In the genomic region with DNA sequence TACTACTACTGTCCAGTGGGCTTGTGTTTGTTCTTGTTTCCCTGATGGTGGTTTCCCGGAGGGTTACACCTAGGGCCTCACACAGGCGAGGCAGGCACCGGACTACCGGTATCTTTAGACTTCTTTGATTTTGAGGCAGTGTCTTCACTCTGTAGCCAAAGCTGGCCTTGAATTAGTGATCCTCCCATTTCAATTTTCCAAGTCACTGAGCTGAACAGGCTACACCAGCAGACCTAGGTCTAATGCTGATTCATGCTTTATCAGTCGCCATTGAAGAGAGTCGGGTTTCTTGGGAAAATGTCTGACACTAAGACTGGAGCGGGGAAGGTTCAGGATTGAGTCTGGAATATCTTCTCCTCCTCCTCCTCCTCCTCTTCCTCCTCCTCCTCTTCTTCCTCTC, we compare ENCODE assay signal across 33 mouse cellular contexts.
"Had no signal": no experiment of that assay in that cellular context is flagged by ENCODE, and none has a peak within 500 bp of the region (broad histone marks: within the 10 kb centered on the region; RNA-seq: fewer than 3 reads in every experiment).

No protein-coding gene starts in this region.

- H3K27me3 ChIP-seq: heart, embryonic 12.5 days; heart, embryonic 13.5 days; heart, embryonic 15.5 days; hindbrain, embryonic 12.5 days; hindbrain, embryonic 13.5 days; hindbrain, embryonic 15.5 days; intestine, embryonic 15.5 days had no signal

- H3K9ac ChIP-seq: heart, embryonic 12.5 days; heart, embryonic 13.5 days; heart, embryonic 15.5 days; hindbrain, embryonic 12.5 days; hindbrain, embryonic 13.5 days; hindbrain, embryonic 14.5 days; hindbrain, embryonic 15.5 days; intestine, embryonic 15.5 days had no signal

- H3K36me3 ChIP-seq: heart, embryonic 10.5 days; heart, embryonic 12.5 days; heart, embryonic 13.5 days; heart, embryonic 15.5 days; hindbrain, embryonic 10.5 days; hindbrain, embryonic 12.5 days; hindbrain, embryonic 13.5 days; hindbrain, embryonic 15.5 days; intestine, embryonic 15.5 days had no signal

- H3K4me3 ChIP-seq: heart, adult 2 months; heart, embryonic 10.5 days; heart, embryonic 12.5 days; heart, embryonic 13.5 days; heart, embryonic 15.5 days; hindbrain, embryonic 10.5 days; hindbrain, embryonic 12.5 days; hindbrain, embryonic 13.5 days; hindbrain, embryonic 15.5 days; intestine, embryonic 15.5 days; layer of hippocampus, adult 2 months; left cerebral cortex, adult 2 months had no signal

- ATAC-seq: hindbrain, embryonic 16.5 days; hindbrain, postnatal 0 days; inflammation-experienced regulatory T-cells, adult 6 months; intestine, embryonic 15.5 days; intestine, embryonic 16.5 days; intestine, postnatal 0 days had no signal

- H3K4me1 ChIP-seq: heart, embryonic 10.5 days; heart, embryonic 12.5 days; heart, embryonic 13.5 days; heart, embryonic 15.5 days; hindbrain, embryonic 10.5 days; hindbrain, embryonic 12.5 days; hindbrain, embryonic 13.5 days; hindbrain, embryonic 15.5 days; intestine, embryonic 15.5 days had no signal

- H3K27ac ChIP-seq: heart, adult 2 months; heart, embryonic 10.5 days; heart, embryonic 13.5 days; heart, embryonic 15.5 days; hindbrain, embryonic 10.5 days; hindbrain, embryonic 12.5 days; hindbrain, embryonic 13.5 days; hindbrain, embryonic 14.5 days; hindbrain, embryonic 15.5 days; hindbrain, postnatal 0 days; intestine, embryonic 15.5 days; kidney, postnatal 0 days; layer of hippocampus, adult 2 months; left cerebral cortex, adult 2 months had no signal

- DNase-seq: heart, adult 2 months; heart, postnatal 10 days; heart, postnatal 14 days; heart, postnatal 36 days; heart, postnatal 4 days; kidney, adult 11 months; kidney, adult 18-20 months; kidney, adult 8-10 months; kidney, adult 9 months; kidney, postnatal 10 days; kidney, postnatal 25 days; kidney, postnatal 4 days; layer of hippocampus, adult 9-11 months; layer of hippocampus, postnatal 36 days had no signal

- H3K9me3 ChIP-seq: heart, embryonic 10.5 days; heart, embryonic 13.5 days; heart, embryonic 15.5 days; hindbrain, embryonic 12.5 days; hindbrain, embryonic 15.5 days; intestine, embryonic 15.5 days had no signal

- H3K4me2 ChIP-seq: heart, embryonic 11.5 days; heart, embryonic 12.5 days; heart, embryonic 13.5 days; heart, embryonic 15.5 days; hindbrain, embryonic 12.5 days; hindbrain, embryonic 13.5 days; hindbrain, embryonic 14.5 days; hindbrain, embryonic 15.5 days; intestine, embryonic 15.5 days had no signal
